Mouse (Mus musculus): Measurements from ENCODE around the gene Zmiz1. TPM values are rescaled to one million over a fixed set of nuclear protein-coding genes. Genes with fewer than 3 reads are reported as not detected.

Gene Zmiz1
- polyA plus RNA-seq, 1 experiment: 22.5 TPM

DNA sequence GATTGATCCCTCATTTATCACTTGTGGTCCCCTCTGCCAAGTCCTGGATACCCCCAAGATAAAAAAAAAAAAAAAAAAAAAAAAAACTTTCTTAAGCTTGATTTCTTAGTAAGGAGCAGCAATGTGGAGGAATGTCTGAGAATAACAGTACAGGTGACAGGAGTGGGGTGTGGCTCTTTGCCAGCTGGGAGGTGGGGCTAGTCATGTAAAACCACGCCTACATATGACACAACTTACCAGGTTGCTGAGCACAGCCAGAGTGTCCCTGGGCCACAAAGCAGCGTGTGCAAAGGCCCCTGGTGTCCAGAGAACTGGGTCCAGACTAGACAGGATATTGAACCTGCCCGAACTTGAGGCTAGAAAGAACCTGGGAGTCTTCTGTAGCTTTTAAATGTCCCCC, 117.7 kb downstream of the Zmiz1 start:
- H3K27me3 ChIP-seq (ENCODE audit: control insufficient read depth, insufficient read depth, low read length, poor library complexity, severe bottlenecking): no peaks in the 10 kb centered on the region
- H3K9me3 ChIP-seq (replicated peaks; ENCODE audit: control insufficient read depth, insufficient read depth, low read length, poor library complexity, severe bottlenecking): no peaks in the 10 kb centered on the region
- H3K27ac ChIP-seq (ENCODE audit: insufficient read depth, low read length): no peak overlapping the region
- TF ChIP-seq POLR2A (IDR thresholded peaks at IDR 0.05; ENCODE audit: insufficient read depth, low read length) (no peak), CTCF (IDR thresholded peaks at IDR 0.05; ENCODE audit: low read depth, low read length) (no peak), EP300 (IDR thresholded peaks at IDR 0.05; ENCODE audit: insufficient read depth, low read depth, low read length) (no peak)
- H3K36me3 ChIP-seq (ENCODE audit: control insufficient read depth, insufficient read depth, low read length, poor library complexity, severe bottlenecking): no peaks in the 10 kb centered on the region
- no peak overlapping the region for H3K9ac ChIP-seq (ENCODE audit: low read depth, poor library complexity, severe bottlenecking)
- H3K4me3 ChIP-seq (ENCODE audit: low read depth, low read length): no peak overlapping the region
- H3K4me1 ChIP-seq (ENCODE audit: control insufficient read depth, insufficient read depth, low read length): peaks cover 8% of the 10 kb centered on the region

DNA sequence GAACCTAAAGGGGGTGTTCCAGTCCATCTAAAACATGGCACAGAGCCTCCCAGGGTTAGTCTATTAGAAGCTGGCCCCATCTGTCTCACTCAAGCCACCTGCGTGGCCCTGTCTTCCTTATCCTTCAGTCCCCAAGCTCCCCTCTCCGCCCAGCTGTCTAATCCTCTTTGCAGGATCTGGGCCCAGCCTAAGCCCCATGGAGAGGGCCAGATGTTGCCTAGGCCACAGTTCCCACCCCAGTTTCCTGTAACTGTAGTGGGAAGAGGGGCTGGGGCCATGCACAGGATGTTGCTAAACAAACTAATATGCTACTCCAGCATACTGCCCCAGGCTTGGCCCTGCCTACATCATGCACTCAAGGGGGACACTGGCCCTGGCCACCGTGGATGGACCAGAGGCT, 118.4 kb downstream of the Zmiz1 start:
- Histone ChIP-seq H3K36me3 (ENCODE audit: control insufficient read depth, insufficient read depth, low read length, poor library complexity, severe bottlenecking) (no peaks in the 10 kb centered on the region), H3K4me1 (ENCODE audit: control insufficient read depth, insufficient read depth, low read length) (peaks cover 8% of the 10 kb centered on the region)

DNA sequence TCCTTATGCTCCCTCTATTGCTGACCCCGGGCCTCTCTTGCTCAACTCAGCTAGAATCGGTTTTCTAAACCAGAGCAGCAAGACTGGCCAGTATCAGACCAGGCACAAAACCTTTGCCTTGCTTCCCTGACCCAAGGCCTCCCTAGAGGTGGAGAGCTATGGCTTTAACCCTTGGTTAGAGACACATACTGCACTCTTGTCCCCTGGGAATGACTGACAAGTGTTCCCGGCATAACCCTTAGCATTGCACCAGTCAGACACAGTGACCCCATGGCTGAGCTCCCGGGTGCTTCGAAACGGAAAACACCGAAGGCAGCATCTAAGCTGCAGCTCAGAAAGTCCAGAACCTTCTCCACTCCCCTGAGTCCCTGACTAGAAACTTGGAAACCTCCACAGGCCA, 120.6 kb downstream of the Zmiz1 start:
- Histone ChIP-seq H3K9me3 (replicated peaks; ENCODE audit: control insufficient read depth, insufficient read depth, low read length, poor library complexity, severe bottlenecking) (no peaks in the 10 kb centered on the region), H3K9ac (ENCODE audit: low read depth, poor library complexity, severe bottlenecking) (no peak overlapping the region), H3K27me3 (ENCODE audit: control insufficient read depth, insufficient read depth, low read length, poor library complexity, severe bottlenecking) (no peaks in the 10 kb centered on the region), H3K4me1 (ENCODE audit: control insufficient read depth, insufficient read depth, low read length) (peaks cover 5% of the 10 kb centered on the region), H3K36me3 (ENCODE audit: control insufficient read depth, insufficient read depth, low read length, poor library complexity, severe bottlenecking) (no peaks in the 10 kb centered on the region), H3K27ac (ENCODE audit: insufficient read depth, low read length) (no peak overlapping the region), H3K4me3 (ENCODE audit: low read depth, low read length) (no peak overlapping the region)
- TF ChIP-seq POLR2A (IDR thresholded peaks at IDR 0.05; ENCODE audit: insufficient read depth, low read length) (no peak), CTCF (IDR thresholded peaks at IDR 0.05; ENCODE audit: low read depth, low read length) (no peak), EP300 (IDR thresholded peaks at IDR 0.05; ENCODE audit: insufficient read depth, low read depth, low read length) (no peak)

More for the DNA sequence above, 118.4 kb downstream of the Zmiz1 start:
- Histone ChIP-seq H3K9ac (ENCODE audit: low read depth, poor library complexity, severe bottlenecking) (no peak overlapping the region), H3K27ac (ENCODE audit: insufficient read depth, low read length) (no peak overlapping the region), H3K9me3 (replicated peaks; ENCODE audit: control insufficient read depth, insufficient read depth, low read length, poor library complexity, severe bottlenecking) (no peaks in the 10 kb centered on the region), H3K27me3 (ENCODE audit: control insufficient read depth, insufficient read depth, low read length, poor library complexity, severe bottlenecking) (no peaks in the 10 kb centered on the region), H3K4me3 (ENCODE audit: low read depth, low read length) (no peak overlapping the region)
- no peak for TF ChIP-seq POLR2A (IDR thresholded peaks at IDR 0.05; ENCODE audit: insufficient read depth, low read length)
- no peak for TF ChIP-seq CTCF (IDR thresholded peaks at IDR 0.05; ENCODE audit: low read depth, low read length)
- no peak for TF ChIP-seq EP300 (IDR thresholded peaks at IDR 0.05; ENCODE audit: insufficient read depth, low read depth, low read length)

DNA sequence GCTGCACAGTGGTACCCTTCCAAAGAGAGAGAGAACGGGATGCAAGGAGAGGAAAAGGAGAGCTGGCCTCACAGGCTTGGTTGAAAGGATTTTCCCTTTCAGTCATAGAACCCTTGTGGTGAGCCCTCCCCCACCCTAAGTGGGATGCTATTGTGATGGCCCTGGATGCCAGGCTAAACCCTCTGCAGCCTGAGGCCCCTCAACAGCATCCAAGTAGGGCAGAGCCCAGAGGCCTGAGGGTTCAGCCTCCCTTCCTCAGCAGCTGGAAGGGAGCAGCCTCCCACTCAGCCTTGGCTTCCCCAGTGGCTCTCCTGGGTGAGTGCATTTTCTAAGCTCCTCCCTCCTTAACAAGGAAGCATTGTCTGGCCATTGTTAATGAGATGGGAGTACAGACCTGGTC, 121.4 kb downstream of the Zmiz1 start:
- Histone ChIP-seq H3K9ac (ENCODE audit: low read depth, poor library complexity, severe bottlenecking) (no peak overlapping the region), H3K4me1 (ENCODE audit: control insufficient read depth, insufficient read depth, low read length) (peaks cover 5% of the 10 kb centered on the region), H3K9me3 (replicated peaks; ENCODE audit: control insufficient read depth, insufficient read depth, low read length, poor library complexity, severe bottlenecking) (no peaks in the 10 kb centered on the region), H3K27me3 (ENCODE audit: control insufficient read depth, insufficient read depth, low read length, poor library complexity, severe bottlenecking) (no peaks in the 10 kb centered on the region), H3K4me3 (ENCODE audit: low read depth, low read length) (no peak overlapping the region), H3K36me3 (ENCODE audit: control insufficient read depth, insufficient read depth, low read length, poor library complexity, severe bottlenecking) (no peaks in the 10 kb centered on the region), H3K27ac (ENCODE audit: insufficient read depth, low read length) (no peak overlapping the region)
- no peak for TF ChIP-seq CTCF (IDR thresholded peaks at IDR 0.05; ENCODE audit: low read depth, low read length)
- no peak for TF ChIP-seq EP300 (IDR thresholded peaks at IDR 0.05; ENCODE audit: insufficient read depth, low read depth, low read length)
- no peak for TF ChIP-seq POLR2A (IDR thresholded peaks at IDR 0.05; ENCODE audit: insufficient read depth, low read length)

DNA sequence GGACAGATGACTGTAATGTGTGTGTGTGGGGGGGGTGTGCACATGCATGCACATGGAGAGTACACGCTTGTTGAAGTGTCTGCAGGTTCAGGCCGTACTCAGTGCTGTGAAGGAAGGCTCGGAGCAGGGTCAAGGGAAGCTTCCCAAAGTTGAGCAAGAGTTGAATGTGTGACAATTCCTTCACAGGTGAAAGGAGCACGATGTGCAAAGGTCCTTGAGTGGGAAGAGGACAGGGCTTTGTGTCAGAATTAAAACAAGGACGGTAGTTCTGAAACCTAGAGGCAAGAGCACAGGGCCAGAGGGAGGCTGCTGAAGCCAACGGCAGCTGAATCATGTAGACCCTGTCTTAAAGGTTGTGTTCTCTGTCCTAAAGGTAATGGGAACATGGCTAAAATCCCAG, 123.6 kb downstream of the Zmiz1 start:
- Histone ChIP-seq H3K4me3 (ENCODE audit: low read depth, low read length) (no peak overlapping the region), H3K27me3 (ENCODE audit: control insufficient read depth, insufficient read depth, low read length, poor library complexity, severe bottlenecking) (no peaks in the 10 kb centered on the region), H3K9ac (ENCODE audit: low read depth, poor library complexity, severe bottlenecking) (no peak overlapping the region), H3K27ac (ENCODE audit: insufficient read depth, low read length) (no peak overlapping the region), H3K9me3 (replicated peaks; ENCODE audit: control insufficient read depth, insufficient read depth, low read length, poor library complexity, severe bottlenecking) (no peaks in the 10 kb centered on the region), H3K4me1 (ENCODE audit: control insufficient read depth, insufficient read depth, low read length) (peaks cover 17% of the 10 kb centered on the region), H3K36me3 (ENCODE audit: control insufficient read depth, insufficient read depth, low read length, poor library complexity, severe bottlenecking) (no peaks in the 10 kb centered on the region)
- TF ChIP-seq EP300 (IDR thresholded peaks at IDR 0.05; ENCODE audit: insufficient read depth, low read depth, low read length) (no peak), CTCF (IDR thresholded peaks at IDR 0.05; ENCODE audit: low read depth, low read length) (no peak), POLR2A (IDR thresholded peaks at IDR 0.05; ENCODE audit: insufficient read depth, low read length) (no peak)

DNA sequence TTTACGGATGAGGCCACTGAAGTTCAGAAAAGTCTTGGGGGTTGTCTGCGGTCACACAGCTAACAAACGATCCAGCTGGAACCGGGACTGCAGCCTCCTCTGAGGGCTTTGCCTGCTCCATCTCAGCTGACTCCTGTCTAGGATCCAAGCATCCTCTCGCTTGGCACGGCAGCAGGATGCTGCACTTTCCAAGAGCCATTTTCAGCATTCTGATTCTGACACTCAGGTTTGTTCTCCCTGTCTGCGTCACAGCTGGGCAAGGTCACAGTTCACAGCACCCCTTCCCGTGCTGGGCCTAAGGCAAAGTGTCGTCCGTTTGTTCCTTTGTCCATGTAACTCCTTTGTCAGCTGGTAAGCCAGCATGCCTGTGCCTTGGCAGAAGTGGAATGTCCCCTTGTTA, 124.9 kb downstream of the Zmiz1 start:
- Histone ChIP-seq H3K36me3 (ENCODE audit: control insufficient read depth, insufficient read depth, low read length, poor library complexity, severe bottlenecking) (no peaks in the 10 kb centered on the region), H3K4me3 (ENCODE audit: low read depth, low read length) (no peak overlapping the region), H3K27ac (ENCODE audit: insufficient read depth, low read length) (no peak overlapping the region), H3K27me3 (ENCODE audit: control insufficient read depth, insufficient read depth, low read length, poor library complexity, severe bottlenecking) (no peaks in the 10 kb centered on the region), H3K9ac (ENCODE audit: low read depth, poor library complexity, severe bottlenecking) (no peak overlapping the region), H3K4me1 (ENCODE audit: control insufficient read depth, insufficient read depth, low read length) (peaks cover 17% of the 10 kb centered on the region), H3K9me3 (replicated peaks; ENCODE audit: control insufficient read depth, insufficient read depth, low read length, poor library complexity, severe bottlenecking) (no peaks in the 10 kb centered on the region)
- TF ChIP-seq POLR2A (IDR thresholded peaks at IDR 0.05; ENCODE audit: insufficient read depth, low read length) (no peak), EP300 (IDR thresholded peaks at IDR 0.05; ENCODE audit: insufficient read depth, low read depth, low read length) (no peak), CTCF (IDR thresholded peaks at IDR 0.05; ENCODE audit: low read depth, low read length) (no peak)
